Mouse (Mus musculus) thymus, adult 18-20 months (tissue): ENCODE data around the gene Mybpc2.

ENCODE experiments used
- DNase-seq, 2 experiments: peaks; one replicate each; pipeline ENCODE4 v3.0.0; 2022; ENCODE audit warnings: mixed read lengths in 2 of 2

Mybpc2 gene

GRCm38 (mm10) chr7:44461503-44462217, 62.8 kb downstream of the Mybpc2 start:
- DNase-seq = no peak

GRCm38 (mm10) chr7:44460767-44461502, 63.5 kb downstream of the Mybpc2 start:
- no peak for DNase-seq

GRCm38 (mm10) chr7:44460067-44460466, 64.4 kb downstream of the Mybpc2 start:
- DNase-seq = no peak

- no peak for DNase-seq
Measured at GRCm38 (mm10) chr7:44456302-44456701, 68.2 kb downstream of the Mybpc2 start.

- no peak for DNase-seq
Measured at GRCm38 (mm10) chr7:44453256-44453655, 71.2 kb downstream of the Mybpc2 start.
